Mouse (Mus musculus): Measurements from ENCODE around the gene Swi5.

The Swi5 gene

DNA sequence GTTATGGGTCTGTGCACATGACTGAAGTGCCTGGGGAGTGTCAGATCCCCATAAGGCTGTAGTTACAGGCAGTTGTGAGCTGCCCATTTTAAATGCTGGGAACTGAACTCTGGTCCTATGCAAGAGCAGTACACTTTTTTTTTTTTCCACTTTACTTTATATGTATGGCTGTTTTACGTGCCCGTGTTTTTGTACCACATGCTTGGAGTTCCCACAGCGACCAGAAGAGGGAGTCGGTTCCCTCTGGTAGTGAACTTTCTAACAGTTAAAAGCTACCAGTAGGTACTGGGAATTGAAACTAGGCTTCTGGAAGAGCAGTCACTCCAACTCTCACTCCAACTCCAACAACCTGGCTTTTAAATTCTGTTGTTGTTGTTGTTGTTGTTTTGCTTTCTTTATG, 27.2 kb downstream of the Swi5 start:
- DNase-seq (ENCODE audit: low read depth): peak; percentile 90

DNA sequence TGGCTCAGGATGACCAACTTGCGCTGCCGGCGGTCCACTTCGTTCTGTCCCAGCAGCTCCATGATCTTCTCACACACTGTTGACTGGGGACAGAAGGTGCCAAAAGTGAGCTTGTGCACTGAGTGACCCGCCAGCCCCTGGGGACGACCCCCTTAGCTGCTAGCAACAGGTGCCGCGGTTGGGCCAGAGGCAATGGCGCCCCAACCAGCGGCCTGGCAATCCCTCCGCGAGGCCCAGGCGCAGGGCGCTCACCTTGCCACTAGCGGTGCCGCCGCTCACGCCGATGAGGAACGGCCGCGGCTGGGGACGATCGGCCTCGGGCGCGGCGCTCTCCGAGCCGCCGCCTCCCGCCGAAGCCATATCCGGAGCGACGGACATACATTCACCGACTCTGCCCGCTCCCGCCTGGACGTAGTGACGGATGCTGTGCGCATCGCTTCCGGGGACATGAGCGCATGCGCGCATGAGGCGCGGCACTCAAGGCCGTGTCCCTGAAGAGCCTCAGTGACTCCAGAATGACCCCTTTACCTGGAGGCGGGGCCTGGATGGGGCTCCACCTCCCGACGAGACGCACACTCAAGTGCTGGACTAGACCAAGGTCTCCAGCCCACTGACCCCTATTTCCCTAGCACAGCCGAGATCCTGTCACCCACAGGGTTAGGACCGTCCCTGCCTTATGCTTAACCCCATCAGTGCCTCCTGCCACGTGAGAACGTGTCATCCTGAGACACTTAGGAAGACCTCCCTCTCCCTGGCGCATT, 28.0 kb downstream of the Swi5 start, which contains the start of gene Uck1:
TSS of gene Uck1 (minus strand) at position 503 of the 761 bp plus-strand sequence.
- peak; percentile 92 for DNase-seq (ENCODE audit: low read depth)

DNA sequence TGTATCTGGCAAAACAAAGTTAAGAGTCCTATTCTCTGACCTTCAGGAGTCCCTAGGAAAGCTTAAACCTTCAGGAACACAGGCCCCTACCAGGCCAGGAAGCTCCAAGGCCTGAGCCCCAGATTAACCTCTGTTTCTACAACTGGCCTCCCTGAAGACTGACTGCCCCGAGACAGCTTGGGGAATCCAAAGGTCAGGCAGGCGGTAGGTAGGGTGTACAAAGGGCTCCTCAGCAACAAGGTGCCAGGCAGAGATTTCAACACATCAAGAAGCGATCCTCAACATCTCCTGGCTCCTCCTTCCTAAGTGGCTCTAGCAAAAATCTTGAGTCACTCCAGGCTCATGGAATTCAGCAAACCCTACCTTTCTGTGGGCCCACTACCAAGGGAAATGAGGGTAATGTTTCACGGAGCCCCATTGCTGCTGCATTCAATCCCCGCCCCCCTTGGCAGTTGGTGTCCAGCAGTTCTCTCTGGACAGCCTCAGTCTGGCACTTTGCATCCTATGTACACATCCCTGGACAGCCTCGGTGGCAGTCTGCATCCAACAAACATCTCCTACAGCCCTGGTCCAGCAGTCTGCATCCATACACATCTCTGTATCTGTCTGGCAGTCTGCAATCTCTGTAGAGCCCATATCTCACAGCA, 28.9 kb downstream of the Swi5 start:
- DNase-seq (ENCODE audit: low read depth): peak; percentile 28

DNA sequence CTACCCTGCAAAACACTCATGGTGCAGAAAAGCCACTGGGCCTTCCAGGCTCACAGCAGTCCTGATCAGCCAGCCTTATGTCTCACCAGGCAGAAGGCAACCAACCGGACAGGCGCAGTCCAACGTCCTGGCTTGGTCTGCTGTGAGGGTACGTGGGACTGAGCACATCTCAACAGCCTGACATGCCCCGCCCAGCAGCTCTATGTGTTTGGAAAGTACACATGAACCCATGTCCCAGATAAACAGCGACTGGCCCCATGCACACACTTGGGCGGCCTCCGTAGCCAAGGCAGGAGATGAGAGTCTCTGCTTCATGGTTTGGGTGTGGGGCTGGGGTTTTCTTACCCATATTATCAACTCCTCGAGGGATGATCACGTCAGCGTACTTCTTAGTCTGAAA, 31.6 kb downstream of the Swi5 start:
- no peak for DNase-seq (ENCODE audit: low read depth)

DNA sequence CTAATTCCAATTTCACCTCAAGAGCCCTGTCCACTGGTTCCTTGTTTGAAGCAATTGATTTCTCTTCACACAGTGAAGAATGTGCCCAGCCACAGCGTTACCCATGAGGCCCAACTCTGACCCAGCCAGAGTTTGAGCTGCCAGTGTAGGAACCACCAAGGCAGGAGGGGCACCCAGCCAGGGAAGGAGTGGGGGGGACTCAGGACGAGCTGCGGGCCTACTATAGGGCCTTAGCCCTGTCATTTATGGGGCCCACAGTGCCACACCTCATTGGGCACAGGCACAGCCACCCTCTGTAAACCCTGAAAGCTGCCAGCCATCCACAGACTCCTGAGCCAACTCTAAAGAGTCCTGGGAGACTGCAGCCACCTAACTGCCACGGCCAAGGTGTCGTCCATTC, 33.3 kb downstream of the Swi5 start:
- no peak for DNase-seq (ENCODE audit: low read depth)

DNA sequence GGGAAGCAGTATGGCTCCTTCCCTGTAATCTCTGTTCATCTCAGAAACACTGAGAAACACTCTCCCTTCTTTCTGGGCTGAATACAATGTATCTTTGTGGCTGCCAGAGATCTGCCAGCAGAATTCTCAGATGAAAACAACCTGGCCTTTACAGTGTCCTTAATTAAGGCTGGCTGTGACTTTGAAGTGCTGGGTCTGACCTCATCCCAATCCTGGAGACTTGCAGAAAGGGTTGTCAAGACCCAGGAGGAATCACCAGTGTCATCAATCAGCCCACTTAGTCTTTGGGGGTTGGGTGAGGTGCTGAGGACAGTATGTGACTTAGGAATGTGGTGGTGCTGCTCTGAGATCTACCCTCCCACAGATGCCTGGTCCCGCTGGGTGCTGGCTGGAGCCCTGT, 34.5 kb downstream of the Swi5 start:
- no peak for DNase-seq (ENCODE audit: low read depth)

DNA sequence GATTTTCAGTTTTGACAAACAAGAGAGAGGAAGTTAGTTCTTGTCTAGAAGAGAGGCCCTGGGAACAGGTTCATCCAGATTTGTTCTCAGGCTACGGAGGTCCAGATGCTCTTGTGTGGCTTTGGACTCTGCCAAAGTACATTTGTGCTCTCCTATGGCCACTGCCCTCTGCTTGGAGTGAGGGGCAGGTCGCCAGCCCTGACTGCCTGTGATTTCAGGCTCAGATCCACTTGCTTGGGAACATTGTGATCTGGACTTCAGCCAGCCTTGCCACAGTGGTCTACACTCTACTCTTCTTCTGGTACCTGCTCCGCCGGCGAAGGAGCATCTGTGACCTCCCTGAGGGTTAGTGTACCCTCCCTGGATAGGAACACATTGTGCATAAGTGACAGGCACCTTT, 35.2 kb downstream of the Swi5 start:
- no peak for DNase-seq (ENCODE audit: low read depth)

DNA sequence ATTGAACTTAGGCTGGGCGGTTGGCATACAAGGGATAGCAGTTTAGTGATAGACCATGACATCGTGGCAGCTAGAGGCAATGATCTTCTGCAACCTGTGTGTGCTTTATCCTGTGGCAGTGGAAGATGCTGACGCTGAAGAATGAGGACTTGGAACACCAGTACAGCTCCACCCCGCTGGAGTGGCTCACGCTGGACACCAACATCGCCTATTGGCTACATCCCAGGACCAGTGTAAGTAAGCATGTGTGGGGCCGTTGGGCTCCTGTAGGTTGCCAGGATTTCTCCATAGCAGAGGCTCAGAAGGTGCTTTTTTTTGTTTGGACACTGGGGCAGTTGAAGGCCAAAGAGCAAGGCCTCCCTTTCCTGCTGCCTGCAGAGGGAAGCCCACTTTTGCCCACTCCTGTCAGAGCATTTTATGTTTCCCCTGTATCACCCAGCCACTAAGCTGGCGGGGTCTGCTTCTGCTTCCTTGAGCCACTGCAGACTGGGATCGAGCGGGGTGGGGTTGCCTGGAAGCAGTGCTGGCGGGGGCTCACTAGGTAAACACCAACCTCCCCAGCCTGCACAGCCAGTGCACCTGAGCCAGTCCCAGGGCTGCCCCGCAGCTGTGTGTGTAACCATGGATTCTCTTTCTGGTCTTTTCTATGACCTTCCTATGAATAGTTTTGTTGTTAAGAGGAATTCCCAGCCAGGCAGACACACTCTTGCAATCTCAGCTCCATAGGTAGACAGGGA, 35.9 kb downstream of the Swi5 start:
- DNase-seq (ENCODE audit: low read depth): no peak

DNA sequence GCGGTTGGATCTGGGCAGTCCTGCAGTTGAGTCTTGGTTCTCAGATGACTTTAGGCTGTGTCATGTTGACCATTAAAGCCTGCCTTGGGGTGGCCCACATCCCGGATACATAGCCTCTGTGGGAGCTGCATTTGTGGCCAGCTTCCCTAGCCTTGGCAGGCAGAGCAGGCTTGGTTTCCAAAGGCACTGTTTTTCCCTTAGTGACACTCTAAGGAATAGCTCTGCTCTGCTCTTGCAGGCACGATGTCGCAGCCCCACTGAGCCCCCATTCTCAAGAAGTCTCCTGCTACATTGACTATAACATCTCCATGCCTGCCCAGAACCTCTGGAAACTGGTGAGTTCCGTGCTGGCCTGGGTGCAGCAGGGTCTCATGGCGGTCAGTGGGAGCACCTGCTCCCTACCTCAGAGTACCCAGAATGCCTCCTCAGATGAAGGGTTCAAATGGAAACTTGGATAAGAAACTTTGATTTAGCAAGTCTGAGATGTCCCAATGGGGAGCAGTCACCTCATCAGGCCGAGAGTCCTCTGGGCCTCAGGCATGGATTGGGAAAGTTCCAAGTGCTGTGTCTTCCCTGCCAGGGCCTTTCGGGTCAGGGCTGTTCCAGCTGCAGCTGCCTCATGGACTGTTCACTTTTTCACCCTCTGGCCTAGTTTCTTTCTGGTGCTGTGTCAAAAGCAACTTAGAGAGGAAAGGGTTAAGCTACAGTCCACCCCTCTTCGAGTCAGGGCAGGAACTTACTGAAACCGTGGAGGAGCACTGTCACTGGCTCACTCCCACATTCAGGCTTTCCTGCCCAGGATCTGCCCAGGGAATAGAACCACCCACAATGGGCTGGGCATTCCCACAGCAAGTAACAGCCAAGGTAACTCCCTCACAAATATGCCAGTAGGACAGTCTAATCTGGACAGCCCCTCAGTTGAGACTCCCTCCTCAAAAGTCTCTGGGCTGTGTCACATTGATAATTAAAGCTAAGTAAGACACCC, 39.2 kb downstream of the Swi5 start:
- DNase-seq (ENCODE audit: low read depth): no peak

DNA sequence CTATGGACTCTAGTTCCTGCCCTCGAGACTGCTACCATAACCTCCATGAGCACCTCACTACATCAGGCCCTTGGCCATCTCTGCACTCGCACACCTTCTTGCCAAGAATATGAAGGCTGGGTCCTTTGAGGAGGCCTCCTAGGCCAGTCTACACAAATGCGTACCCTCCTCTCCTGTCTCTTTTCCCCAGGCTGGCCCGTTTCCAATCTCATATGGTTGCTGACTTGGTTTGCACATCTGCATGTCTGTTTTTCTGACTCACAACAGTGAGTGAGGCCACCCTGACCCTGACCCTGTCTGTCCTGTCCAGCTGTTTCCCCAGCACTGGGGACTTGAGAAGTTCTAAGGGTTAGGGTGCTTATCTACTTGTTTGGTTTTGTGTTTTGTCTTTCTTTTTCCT, 41.1 kb downstream of the Swi5 start:
- DNase-seq (ENCODE audit: low read depth): no peak

DNA sequence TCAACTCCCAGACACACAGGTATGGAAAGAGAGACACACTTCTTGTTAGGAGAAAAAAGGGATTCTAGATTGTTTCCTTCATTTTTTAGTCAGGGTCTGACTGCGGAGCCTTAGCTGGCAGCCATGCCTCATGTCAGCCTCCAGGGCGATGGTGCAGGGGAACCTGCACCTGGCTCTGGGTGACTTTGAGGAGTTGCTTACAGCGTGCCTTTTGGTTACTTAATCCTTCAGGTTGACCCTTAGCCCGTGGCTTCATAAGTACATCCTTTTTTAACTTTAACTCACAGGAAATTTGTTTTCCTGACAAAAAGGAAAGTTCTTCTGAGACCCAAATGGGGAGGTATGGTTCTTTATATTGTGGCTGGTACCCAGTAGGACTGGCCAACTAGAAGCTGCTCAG, 44.9 kb downstream of the Swi5 start:
- no peak for DNase-seq (ENCODE audit: low read depth)

DNA sequence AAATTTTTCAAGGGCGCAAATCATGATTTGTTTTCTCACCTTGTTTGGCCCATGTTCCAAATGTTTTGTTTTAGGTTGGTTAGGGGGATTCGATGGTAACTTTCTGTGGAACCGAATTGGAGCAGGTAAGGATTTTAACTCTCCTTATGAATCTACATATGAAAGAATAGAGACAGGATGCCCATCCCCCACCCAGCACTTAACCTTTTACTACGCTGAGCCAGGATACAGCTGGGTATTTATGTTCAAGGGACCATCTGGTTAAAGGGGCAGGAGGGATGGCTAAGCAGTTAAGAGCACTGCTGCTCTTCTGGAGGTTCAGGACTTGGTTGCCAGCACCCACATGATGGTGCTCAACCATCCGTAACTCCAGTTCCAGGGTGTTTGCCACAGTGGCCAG, 47.3 kb downstream of the Swi5 start:
- DNase-seq (ENCODE audit: low read depth): no peak

DNA sequence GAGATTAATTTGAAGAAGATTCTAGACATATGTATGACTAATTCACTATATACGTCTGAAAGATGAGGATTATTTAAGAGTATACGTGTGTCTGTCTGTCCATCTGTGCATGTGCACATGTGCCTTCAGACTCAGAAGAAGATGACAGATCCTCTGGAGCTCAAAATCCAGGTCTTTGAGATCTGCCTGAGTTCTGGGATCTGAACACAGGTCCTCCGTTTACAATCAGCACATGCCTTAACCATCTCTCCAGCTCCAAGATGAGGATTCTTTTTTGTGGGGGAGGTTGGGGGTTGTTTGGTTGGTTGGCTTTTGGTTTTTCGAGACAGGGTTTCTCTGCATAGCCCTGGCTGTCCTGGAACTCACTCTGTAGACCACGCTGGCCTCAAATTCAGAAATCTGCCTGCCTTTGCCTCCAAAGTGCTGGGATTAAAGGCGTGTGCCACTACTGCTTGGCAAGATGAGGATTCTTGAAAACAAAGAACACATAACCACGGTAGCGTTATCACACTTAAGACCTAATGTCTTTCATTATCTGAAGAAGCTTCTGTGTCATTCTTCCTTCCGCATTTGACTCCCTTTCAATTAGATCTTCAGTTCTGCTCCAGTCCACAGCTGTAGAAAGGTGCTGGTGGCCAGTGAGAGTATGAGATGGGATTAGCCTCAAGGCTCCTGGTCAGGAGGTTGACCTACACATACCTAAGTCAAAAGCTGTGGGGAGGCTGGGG, 49.0 kb downstream of the Swi5 start:
- DNase-seq (ENCODE audit: low read depth): no peak

DNA sequence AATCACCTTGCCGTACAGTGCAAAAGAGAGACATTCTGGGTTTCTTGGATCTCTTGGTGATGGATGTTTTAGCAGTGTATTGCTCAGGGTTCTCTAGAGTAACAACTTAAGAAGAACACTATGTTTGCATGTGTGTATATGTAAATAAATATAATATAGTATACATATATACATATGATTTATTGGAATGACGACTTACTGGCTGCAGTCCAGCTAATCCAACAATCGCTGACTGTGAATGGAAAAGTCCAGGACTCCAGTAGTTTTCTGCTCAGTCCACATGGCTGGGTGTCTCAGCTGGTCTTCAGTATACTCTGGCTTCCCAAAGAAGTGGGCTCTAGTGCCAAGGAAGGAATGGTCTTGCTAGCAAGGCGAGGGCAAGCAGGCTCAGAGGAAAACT, 50.3 kb downstream of the Swi5 start:
- DNase-seq (ENCODE audit: low read depth): no peak

DNA sequence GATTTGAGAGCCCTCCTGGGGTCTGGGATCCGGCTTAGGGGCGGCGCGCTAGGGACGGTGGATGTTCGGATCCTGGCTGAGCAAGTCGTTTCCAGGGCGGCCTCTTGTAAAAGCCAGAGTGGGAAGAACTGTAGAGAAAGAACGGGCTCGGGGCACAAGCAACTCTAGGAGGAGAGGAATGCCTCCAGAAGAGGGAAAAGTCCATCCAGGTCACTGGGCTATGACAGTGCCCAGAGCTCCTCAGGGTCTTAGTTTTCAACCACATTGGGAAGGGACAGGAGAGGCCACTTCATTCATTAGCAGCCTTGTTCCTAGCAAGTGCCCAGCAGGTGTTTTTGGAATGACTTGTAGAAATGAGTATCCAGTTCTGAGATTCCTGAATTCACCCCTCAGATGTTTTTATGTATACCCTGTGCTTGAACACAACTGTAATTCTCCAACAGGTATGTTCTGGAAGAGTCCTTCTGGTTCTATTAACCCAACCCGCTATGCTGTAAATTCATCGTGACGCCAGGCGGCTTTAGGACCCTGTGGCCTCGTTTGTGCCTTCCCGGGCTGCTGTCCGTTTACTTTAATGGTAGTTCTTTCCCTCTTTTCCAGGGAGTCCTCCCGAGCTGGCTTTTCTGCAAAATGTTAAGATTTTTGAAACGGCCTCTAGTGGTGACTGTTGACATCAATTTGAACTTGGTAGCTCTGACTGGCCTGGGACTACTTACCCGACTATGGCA, 51.0 kb downstream of the Swi5 start:
- peak; percentile 70 for DNase-seq (ENCODE audit: low read depth)

DNA sequence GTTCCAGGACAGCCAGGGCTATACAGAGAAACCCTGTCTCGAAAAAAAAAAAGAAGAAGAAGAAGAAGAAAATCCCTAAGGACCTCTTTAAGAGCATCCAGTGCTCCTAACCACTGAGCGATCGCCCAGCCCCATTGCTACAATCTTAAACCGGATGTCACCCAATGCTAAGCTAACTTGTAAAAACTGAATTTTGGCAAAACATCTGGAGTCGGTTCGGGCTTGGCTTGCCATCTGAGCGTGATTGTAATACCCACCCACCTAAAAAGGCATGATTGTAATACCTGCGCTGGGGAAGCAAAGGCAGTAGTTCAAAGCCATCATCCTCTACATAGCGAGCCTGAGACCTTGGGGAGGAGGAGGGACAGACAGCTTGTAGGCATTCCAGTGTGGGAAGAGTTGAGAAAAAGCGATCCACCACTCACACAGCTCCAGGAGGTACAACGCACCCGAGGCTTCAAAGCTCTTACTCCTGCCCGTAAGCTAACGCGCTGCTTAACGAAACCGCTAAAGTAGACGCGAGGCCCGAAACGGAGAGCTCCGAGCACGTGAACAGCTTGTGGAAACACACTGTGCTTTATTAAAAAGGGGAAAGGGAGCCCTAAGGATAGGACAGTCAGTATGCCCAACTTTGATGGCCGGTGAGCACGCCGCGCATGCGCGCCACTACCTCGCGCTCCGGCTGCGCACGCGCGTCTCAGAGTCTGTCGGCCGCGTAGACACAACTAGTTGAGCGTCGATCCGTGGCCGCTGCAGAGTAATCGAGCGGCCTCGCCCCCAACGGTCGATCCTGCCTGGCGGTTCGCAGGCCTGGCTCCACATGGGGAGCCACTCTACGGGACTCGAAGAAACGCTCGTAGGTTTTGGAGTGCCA, 51.8 kb downstream of the Swi5 start, which contains the start of gene Pomt1:
TSS of gene Pomt1 (plus strand) at position 705 of the 874 bp plus-strand sequence.
- peak; percentile 97 for DNase-seq (ENCODE audit: low read depth)

DNA sequence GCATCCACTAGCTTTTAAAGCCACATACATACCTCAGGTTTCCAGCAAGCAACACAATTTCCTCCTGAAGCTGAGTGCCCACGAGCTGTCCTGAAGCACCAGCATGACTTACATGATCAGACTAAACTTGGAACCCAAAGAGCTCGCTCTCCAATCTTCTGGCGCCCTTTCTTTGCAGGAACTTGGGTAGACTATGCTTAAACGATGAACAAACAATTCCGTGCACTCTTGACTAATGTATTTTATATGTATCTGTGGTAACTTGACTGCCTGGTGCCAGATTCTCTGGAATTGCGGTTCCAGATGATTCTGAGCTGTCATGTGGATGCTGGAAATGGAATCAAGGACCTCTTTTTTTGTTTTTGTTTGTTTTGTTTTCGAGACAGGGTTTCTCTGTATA, 52.4 kb downstream of the Swi5 start:
- DNase-seq (ENCODE audit: low read depth): peak; percentile 38

All from naive thymus-derived CD4-positive, alpha-beta T cell, adult 2 months (primary cell).